Mouse (Mus musculus) limb, embryonic 15.5 days (tissue): Measurements from ENCODE around the gene Prpf6. TPM values are rescaled to one million over a fixed set of nuclear protein-coding genes. Genes with fewer than 3 reads are reported as not detected.

Source experiments
- ATAC-seq: fragments of 200-750 bp; cut with Nextera tagmentation; 2 replicates; pipeline ENCODE4 v1.8.0; 2017; ENCODE audit warnings: low read depth, moderate TSS enrichment; ENCODE audit not compliant: insufficient number of reproducible peaks, low FRiP score, low TSS enrichment
- H3K27ac ChIP-seq: fragments of 300-500 bp; sonication (generic); 2 replicates; pipeline ENCODE4 v1.5.1; 2015; ENCODE audit warnings: moderate library complexity, mild to moderate bottlenecking, inconsistent platforms
- H3K27me3 ChIP-seq: fragments of 300-500 bp; sonication (generic); 2 replicates; pipeline ENCODE4 v1.6.1; 2015; ENCODE audit warnings: inconsistent platforms
- H3K36me3 ChIP-seq: fragments of 300-500 bp; sonication (generic); 2 replicates; pipeline ENCODE4 v1.6.1; 2015; ENCODE audit warnings: inconsistent platforms
- H3K4me1 ChIP-seq: fragments of 300-500 bp; sonication (generic); 2 replicates; pipeline ENCODE4 v1.6.1; 2015; ENCODE audit warnings: inconsistent platforms
- H3K4me2 ChIP-seq: fragments of 300-500 bp; sonication (generic); 2 replicates; pipeline ENCODE4 v1.6.1; 2015; ENCODE audit warnings: mild to moderate bottlenecking, inconsistent platforms
- H3K4me3 ChIP-seq: fragments of 300-500 bp; sonication (generic); 2 replicates; pipeline ENCODE4 v1.5.1; 2015; ENCODE audit warnings: mild to moderate bottlenecking, inconsistent platforms
- H3K9ac ChIP-seq: fragments of 300-500 bp; sonication (generic); 2 replicates; pipeline ENCODE4 v1.6.1; 2015; ENCODE audit warnings: inconsistent platforms
- H3K9me3 ChIP-seq: fragments of 300-500 bp; sonication (generic); 2 replicates; pipeline ENCODE4 v1.6.1; 2016; ENCODE audit warnings: inconsistent platforms
- WGBS: fragments of 180-500 bp; shearing (Covaris S2); methylation state at CpG from one replicate; pipeline ENCODE4 v1.1.7; 2015; 5-methylcytosine and 5-hydroxymethylcytosine counted together
- microRNA-seq: library from miRNA; unstranded; fragments of <30 nt; microRNA quantifications from one replicate; pipeline ENCODE4, GENCODE M21; 2016
- polyA plus RNA-seq: library from polyadenylated mRNA; unstranded; fragments of >200 nt; fragmentation: Nextera tagmentation; extraction: Ambion mirVana; gene quantifications from 2 replicates; pipeline ENCODE4 v1.2.1, GENCODE M21; 2015

Prpf6 gene
- polyA plus RNA-seq, 1 experiment from 2014 or later = 63.3 TPM

DNA sequence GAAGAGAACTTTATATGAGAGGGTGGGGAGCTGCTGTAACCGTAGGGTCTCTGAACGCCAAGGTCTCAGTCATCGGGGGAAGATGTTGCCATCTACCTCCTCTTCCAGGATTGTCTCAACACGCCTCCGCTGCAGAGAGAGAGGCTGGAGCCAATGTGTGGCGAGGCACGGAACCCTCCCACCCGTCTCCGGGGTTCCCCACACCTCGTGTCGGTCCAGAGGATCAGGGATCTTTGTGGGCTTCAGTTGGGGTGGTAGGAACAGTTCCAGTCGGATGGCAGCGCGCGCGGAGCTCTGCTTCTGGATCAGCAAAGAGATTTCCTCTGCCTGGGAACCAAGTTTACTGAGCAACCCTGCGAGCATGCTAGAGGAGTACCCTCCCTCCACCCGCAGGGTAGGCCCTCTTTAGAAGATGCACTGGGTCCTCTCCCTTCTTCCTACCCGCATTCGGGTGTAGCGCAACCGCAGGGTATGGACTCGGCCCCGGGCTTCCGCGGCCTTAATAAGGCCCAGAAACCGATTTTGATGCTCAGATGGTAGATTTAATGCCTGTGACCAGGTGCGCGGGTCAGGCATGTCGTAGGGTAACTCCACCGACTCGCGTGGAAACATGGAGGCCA is 105.2 kb downstream of the Prpf6 start:
- Histone ChIP-seq H3K36me3 (no peaks in the 10 kb centered on the region), H3K27me3 (no peaks in the 10 kb centered on the region), H3K4me2 (no peak overlapping the region), H3K9ac (no peak overlapping the region), H3K4me1 (peaks cover 16% of the 10 kb centered on the region), H3K4me3 (no peak overlapping the region), H3K27ac (no peak overlapping the region), H3K9me3 (no peaks in the 10 kb centered on the region)
- 70% methylated on average over 33 of the region's 33 CpGs for WGBS
- no peak for ATAC-seq

DNA sequence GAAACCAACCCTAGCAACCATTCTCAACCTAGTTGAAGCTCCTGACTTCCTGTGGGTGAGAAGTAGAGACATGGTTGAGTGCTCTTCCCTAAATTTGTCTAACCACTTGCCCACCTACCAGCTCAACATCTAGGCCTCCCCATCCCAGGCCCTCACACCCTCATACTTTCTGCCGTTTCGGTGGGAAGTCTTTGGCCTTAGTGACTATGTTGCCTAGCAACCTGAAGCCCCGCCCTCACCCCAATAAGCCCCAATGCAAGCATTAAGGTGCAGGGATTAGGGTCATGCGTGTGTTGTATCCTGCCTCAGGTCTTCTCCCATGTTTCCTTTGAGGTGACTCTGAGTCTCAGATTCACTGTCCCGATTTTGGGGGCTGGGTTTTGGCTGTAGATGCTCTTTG is 106.6 kb downstream of the Prpf6 start, which contains the start of gene Lkaaear1:
Lkaaear1 (minus strand) TSS at position 202 of the 400 bp plus-strand sequence.
- 46% methylated on average over 5 of the region's 5 CpGs for WGBS
- H3K36me3 ChIP-seq = no peaks in the 10 kb centered on the region
- H3K4me1 ChIP-seq = 0 out of 2 replicates have a peak, but pooled peaks cover 4% of the 10 kb centered on the region
- no peak within 1 kb of the TSS for H3K4me3 ChIP-seq
- no peak within 1 kb of the TSS for H3K9ac ChIP-seq
- no peak for ATAC-seq
- H3K27me3 ChIP-seq = no peaks in the 10 kb centered on the region
- H3K9me3 ChIP-seq = no peaks in the 10 kb centered on the region
- H3K4me2 ChIP-seq = no peak within 1 kb of the TSS
- H3K27ac ChIP-seq = no peak within 1 kb of the TSS

Small RNAs within 50 kb of the gene (microRNA-seq; reads per million reads assigned to microRNA genes)
- gene Mir7006 = not detected

Other genes starting within 250 kb of the Prpf6 start
- 40.4 and 42.1 TPM in 2 replicates for gene Zgpat, start 226.9 kb upstream of the Prpf6 start, polyA plus RNA-seq
- 59.0 and 64.8 TPM in 2 replicates for gene Arfrp1, start 226.5 kb upstream of the Prpf6 start, polyA plus RNA-seq
- gene Lime1, start 211.8 kb upstream of the Prpf6 start, polyA plus RNA-seq = 22.7 and 23.7 TPM in 2 replicates
- gene Zbtb46, start 132.4 kb upstream of the Prpf6 start, polyA plus RNA-seq = 4.2 and 4.8 TPM in 2 replicates
- gene Abhd16b, start 98.7 kb upstream of the Prpf6 start, polyA plus RNA-seq = 0.12 and 0.13 TPM in 2 replicates
- 155 and 159 TPM in 2 replicates for gene Tpd52l2, start 94.7 kb upstream of the Prpf6 start, polyA plus RNA-seq
- gene Dnajc5, start 71.4 kb upstream of the Prpf6 start, polyA plus RNA-seq = 89.3 and 89.5 TPM in 2 replicates
- gene Uckl1, start 7.0 kb upstream of the Prpf6 start, polyA plus RNA-seq = 44.7 and 52.6 TPM in 2 replicates
- 43.8 and 53.4 TPM in 2 replicates for gene Zfp512b, start 935 bp downstream of the Prpf6 start, polyA plus RNA-seq
- 11.0 TPM in 2 replicates for gene Samd10, start 7.3 kb downstream of the Prpf6 start, polyA plus RNA-seq
- gene Gm29797, start 65.2 kb downstream of the Prpf6 start, polyA plus RNA-seq = not detected in 2 replicates
- gene Sox18, start 79.8 kb downstream of the Prpf6 start, polyA plus RNA-seq = 38.7 and 43.4 TPM in 2 replicates
- 19.5 and 21.8 TPM in 2 replicates for gene Tcea2, start 88.4 kb downstream of the Prpf6 start, polyA plus RNA-seq
- gene Rgs19, start 102.1 kb downstream of the Prpf6 start, polyA plus RNA-seq = 72.9 and 84.0 TPM in 2 replicates
- gene Lkaaear1, start 106.6 kb downstream of the Prpf6 start, polyA plus RNA-seq = not detected in 2 replicates
- gene Oprl1, start 123.1 kb downstream of the Prpf6 start, polyA plus RNA-seq = 0.38 and 0.54 TPM in 2 replicates
- not detected in 2 replicates for gene Myt1, start 171.5 kb downstream of the Prpf6 start, polyA plus RNA-seq
- gene Pcmtd2, start 246.0 kb downstream of the Prpf6 start, polyA plus RNA-seq = 30.5 and 32.9 TPM in 2 replicates